Mouse (Mus musculus) monocyte, adult 59 days (primary cell): ENCODE measurements around the gene BC048671. TPM values are rescaled to one million over a fixed set of nuclear protein-coding genes. Genes with fewer than 3 reads are reported as not detected.

Experiments used
- total RNA-seq, 2 experiments: library from RNA; stranded (reverse); gene quantifications; one replicate each; pipeline ENCODE4 v1.2.4; 2023

The BC048671 gene
- not detected for total RNA-seq

DNA sequence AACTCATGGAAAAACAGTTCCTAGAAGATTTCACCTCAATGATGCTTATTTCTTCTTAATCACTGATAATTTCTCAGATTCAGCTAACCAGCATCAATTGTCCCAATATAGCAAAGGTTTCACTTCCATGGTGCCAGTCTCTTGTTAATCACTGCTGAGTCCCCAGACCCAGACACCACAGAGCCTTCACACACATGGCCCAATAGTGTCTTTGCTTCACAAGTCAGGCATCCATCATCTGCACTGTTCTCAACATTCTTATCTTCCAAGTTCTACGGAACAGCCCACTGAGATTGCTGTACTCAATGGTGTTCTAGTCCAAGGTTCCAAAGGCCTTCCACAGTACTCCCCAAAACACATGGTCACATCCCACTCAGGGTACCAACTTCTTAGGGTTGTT lies at the start of gene BC048671:
Gene BC048671 (plus strand): TSS at position 301 of the 400 bp plus-strand sequence.

DNA sequence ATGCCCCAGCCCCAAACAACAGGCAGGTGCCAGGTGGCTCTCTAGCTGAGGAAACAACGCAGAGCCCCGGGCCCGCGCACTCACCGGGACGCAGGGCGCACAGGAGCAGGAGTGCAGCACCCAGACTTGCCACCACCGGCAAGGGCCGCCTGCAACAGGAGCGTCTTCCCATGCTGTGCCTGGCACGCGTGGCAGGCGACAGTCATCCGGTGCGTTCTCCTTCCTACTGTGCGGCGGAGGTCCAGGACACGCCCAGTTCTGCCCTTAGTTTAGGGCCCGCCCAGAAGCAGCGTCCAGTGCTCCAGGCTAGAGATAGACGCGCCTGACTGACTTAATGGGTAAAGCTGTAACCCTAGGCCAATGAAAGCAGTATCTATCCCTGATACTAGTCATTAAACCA lies 24.0 kb downstream of the BC048671 start, which contains the start of gene Chst13:
Gene Chst13 (minus strand): TSS at position 195 of the 400 bp plus-strand sequence.

DNA sequence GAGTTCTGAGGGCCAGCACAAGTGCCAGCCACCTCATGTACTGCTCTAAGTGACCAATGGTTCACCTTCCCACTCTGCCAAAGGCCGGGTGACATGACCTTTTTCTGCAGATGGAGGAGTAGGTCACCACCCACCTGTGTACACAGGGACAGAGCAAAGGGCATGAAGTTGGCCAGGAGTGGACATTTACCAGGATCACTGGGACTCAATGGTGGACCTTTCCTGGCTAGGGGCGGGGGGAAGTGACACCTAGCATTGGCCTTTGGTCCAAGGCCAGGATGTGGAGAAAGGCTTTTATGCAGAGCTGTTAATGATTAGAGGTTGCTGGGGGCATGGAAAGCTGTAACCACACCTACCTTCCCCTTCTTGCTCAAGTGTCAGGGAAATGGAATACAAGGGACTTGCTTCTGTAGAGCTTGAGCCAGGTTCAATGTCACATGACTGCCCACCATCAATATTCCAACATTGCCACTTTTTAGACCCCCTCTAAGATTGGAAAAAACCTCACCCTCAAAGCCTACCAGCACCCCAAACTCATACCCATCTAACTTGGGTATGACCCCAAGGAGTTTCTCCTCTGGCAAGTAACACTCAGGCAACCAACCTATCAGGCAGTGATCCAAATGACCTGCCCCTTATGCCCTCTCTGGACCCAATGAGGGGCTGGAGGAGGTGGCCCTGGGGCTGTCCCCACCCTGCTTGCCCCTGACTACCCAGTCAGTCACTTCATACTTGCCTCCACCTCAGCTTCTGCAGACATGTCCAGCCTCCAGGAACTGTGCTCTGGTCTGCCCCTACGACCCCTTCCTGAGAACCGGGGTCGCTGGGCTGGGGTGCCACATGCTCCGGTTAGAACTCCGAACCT lies 31.8 kb downstream of the BC048671 start, which contains the start of gene Uroc1:
Gene Uroc1 (plus strand): TSS at position 724 of the 865 bp plus-strand sequence.

Other genes with a start within 250 kb of the BC048671 start
- gene Vmn1r49, start 222.7 kb upstream of the BC048671 start, total RNA-seq, result not detected
- gene Vmn1r50, start 199.8 kb upstream of the BC048671 start, total RNA-seq, result not detected
- gene Vmn1r51, start 178.6 kb upstream of the BC048671 start, total RNA-seq, result not detected
- gene Vmn1r52, start 126.4 kb upstream of the BC048671 start, total RNA-seq, result not detected
- not detected for gene V1ra8, start 98.4 kb upstream of the BC048671 start, total RNA-seq
- not detected for gene Vmn1r53, start 76.8 kb upstream of the BC048671 start, total RNA-seq
- not detected for gene Vmn1r54, start 54.9 kb upstream of the BC048671 start, total RNA-seq
- gene Chst13, start 24.0 kb downstream of the BC048671 start, total RNA-seq, result 1 to 10 TPM; 2.8 to 3.8 TPM
- not detected for gene Uroc1, start 32.1 kb downstream of the BC048671 start, total RNA-seq
- gene Zxdc, start 68.3 kb downstream of the BC048671 start, total RNA-seq, result 10 to 100 TPM; 18.9 to 24.6 TPM
- gene Cfap100, start 127.6 kb downstream of the BC048671 start, total RNA-seq, result not detected
- gene Klf15, start 161.4 kb downstream of the BC048671 start, total RNA-seq, result 1 to 10 TPM; 3.3 to 3.5 TPM
- gene Aldh1l1, start 185.2 kb downstream of the BC048671 start, total RNA-seq, result 1 to 10 TPM; 1.0 to 2.0 TPM